Mouse (Mus musculus): ENCODE results near the gene Bcl9. TPM values are rescaled to one million over a fixed set of nuclear protein-coding genes. Genes with fewer than 3 reads are reported as not detected.

Gene Bcl9
- polyA plus RNA-seq, 1 experiment = 22.8 TPM

DNA sequence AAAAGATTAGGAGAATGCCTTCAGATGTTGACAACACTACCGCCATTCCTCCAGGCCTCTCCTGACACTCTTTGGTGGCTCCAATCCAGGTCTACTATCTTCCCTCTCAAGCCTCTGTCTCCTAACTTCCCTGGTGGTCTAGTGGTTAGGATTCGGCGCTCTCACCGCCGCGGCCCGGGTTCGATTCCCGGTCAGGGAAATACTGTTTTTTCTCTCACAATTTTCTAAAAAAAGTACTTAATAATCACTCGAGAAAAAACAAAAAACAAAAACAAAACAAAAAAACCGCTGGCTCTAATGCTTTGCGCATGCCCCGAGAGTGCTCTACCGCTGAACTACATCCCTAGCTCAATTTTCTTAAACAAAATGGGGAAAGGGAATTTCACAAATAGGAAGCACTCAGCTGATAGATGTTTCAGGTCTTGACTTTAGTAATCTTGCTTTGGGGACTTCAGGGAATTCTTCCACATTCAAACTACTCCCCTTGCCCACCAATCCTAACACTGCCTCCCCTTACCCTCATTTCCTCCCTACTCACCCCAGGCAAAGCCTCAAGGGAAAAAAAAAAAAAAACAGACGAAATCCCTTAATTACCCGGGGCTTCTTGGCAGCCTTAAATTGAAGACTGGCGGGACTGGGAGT lies 139.6 kb downstream of the Bcl9 start:
- no peaks in the 10 kb centered on the region for H3K27me3 ChIP-seq (ENCODE audit: control insufficient read depth, insufficient read depth, low read length)
- H3K27ac ChIP-seq (ENCODE audit: control insufficient read depth, insufficient read depth, low read length) = no peak overlapping the region
- H3K4me1 ChIP-seq (replicated peaks; ENCODE audit: control insufficient read depth, insufficient read depth, low read length) = peaks cover 4% of the 10 kb centered on the region
- H3K4me3 ChIP-seq (ENCODE audit: control insufficient read depth, insufficient read depth, low read length) = peak overlapping the region; percentile 98
- DNase-seq = peak; percentile 55
- TF ChIP-seq CTCF (IDR thresholded peaks at IDR 0.05; ENCODE audit: borderline replicate concordance, control insufficient read depth, extremely low read depth, insufficient read depth, low read length, poor library complexity) (no peak), POLR2A (IDR thresholded peaks at IDR 0.05; ENCODE audit: control insufficient read depth, extremely low read depth, insufficient read depth, low read length, poor library complexity) (no peak)
- 2% methylated on average over 17 of the region's 17 CpGs for WGBS
- H3K36me3 ChIP-seq (ENCODE audit: control insufficient read depth, insufficient read depth, low read length) = no peaks in the 10 kb centered on the region

GRCm38 (mm10) chr3:97157308-97157707 lies 140.4 kb downstream of the Bcl9 start:
- TF ChIP-seq CTCF (IDR thresholded peaks at IDR 0.05; ENCODE audit: borderline replicate concordance, control insufficient read depth, extremely low read depth, insufficient read depth, low read length, poor library complexity) (no peak), POLR2A (IDR thresholded peaks at IDR 0.05; ENCODE audit: control insufficient read depth, extremely low read depth, insufficient read depth, low read length, poor library complexity) (no peak)
- H3K27ac ChIP-seq (ENCODE audit: control insufficient read depth, insufficient read depth, low read length) = no peak overlapping the region
- H3K4me1 ChIP-seq (replicated peaks; ENCODE audit: control insufficient read depth, insufficient read depth, low read length) = peaks cover 4% of the 10 kb centered on the region
- DNase-seq = no peak
- H3K4me3 ChIP-seq (ENCODE audit: control insufficient read depth, insufficient read depth, low read length) = no peak overlapping the region
- H3K27me3 ChIP-seq (ENCODE audit: control insufficient read depth, insufficient read depth, low read length) = no peaks in the 10 kb centered on the region
- H3K36me3 ChIP-seq (ENCODE audit: control insufficient read depth, insufficient read depth, low read length) = no peaks in the 10 kb centered on the region
- 97% methylated on average over 1 of the region's 1 CpGs for WGBS

DNA sequence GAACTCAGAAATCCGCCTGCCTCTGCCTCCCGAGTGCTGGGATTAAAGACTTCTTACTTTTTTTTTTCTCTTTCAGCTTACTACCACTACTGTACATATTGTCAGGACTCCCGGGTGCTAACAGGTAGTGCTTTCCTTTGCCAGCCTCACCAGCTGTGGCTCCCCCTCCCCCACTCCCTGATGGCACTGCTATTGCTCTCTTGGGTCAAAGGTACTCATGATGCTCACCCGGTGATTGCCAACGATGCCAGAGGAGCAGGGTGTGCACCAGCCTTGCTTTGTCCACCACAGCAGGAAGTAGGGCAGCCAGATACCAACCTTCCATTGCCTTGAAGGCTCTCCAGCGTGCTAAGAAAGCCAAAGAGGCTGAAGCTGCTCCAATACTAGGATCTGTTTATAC lies 141.3 kb downstream of the Bcl9 start:
- TF ChIP-seq POLR2A (IDR thresholded peaks at IDR 0.05; ENCODE audit: control insufficient read depth, extremely low read depth, insufficient read depth, low read length, poor library complexity) (no peak), CTCF (IDR thresholded peaks at IDR 0.05; ENCODE audit: borderline replicate concordance, control insufficient read depth, extremely low read depth, insufficient read depth, low read length, poor library complexity) (no peak)
- Histone ChIP-seq H3K4me1 (replicated peaks; ENCODE audit: control insufficient read depth, insufficient read depth, low read length) (peaks cover 4% of the 10 kb centered on the region), H3K27ac (ENCODE audit: control insufficient read depth, insufficient read depth, low read length) (no peak overlapping the region), H3K4me3 (ENCODE audit: control insufficient read depth, insufficient read depth, low read length) (no peak overlapping the region), H3K36me3 (ENCODE audit: control insufficient read depth, insufficient read depth, low read length) (no peaks in the 10 kb centered on the region), H3K27me3 (ENCODE audit: control insufficient read depth, insufficient read depth, low read length) (no peaks in the 10 kb centered on the region)
- no peak for DNase-seq
- WGBS = 93% methylated on average over 6 of the region's 6 CpGs

Other genes with a start within 250 kb of the Bcl9 start
- 45.1 and 49.3 TPM in 2 replicates for gene Acp6, start 139.1 kb downstream of the Bcl9 start, polyA plus RNA-seq (2012; rRNA removed)
- not detected in 2 replicates for gene Olfr1402, start 124.1 kb upstream of the Bcl9 start, polyA plus RNA-seq (2012; rRNA removed)

All from thymus, adult 2 months (tissue).